Mouse (Mus musculus): ENCODE results near the gene Tob1. TPM values are rescaled to one million over a fixed set of nuclear protein-coding genes. Genes with fewer than 3 reads are reported as not detected.
A peak's percentile ranks its signal among the peaks of the same experiment; 100 is the strongest.

Tob1 gene
- total RNA-seq (2021), result 10 to 100 TPM; 40.6 to 42.1 TPM
- long read RNA-seq, experiment 1, transcript Tob1-201 (2 exons, 2,288 nt), result major isoform, 90 of 94 reads
- long read RNA-seq, experiment 1, partial matches to known transcripts, result 4 of 94 reads
- long read RNA-seq, experiment 1, other reads (novel, unspliced or antisense), result 0 of 94 reads
- long read RNA-seq, experiment 2, transcript Tob1-201 (2 exons, 2,288 nt), result major isoform, 53 of 55 reads
- long read RNA-seq, experiment 2, partial matches to known transcripts, result 0 of 55 reads
- long read RNA-seq, experiment 2, other reads (novel, unspliced or antisense), result 2 of 55 reads

DNA sequence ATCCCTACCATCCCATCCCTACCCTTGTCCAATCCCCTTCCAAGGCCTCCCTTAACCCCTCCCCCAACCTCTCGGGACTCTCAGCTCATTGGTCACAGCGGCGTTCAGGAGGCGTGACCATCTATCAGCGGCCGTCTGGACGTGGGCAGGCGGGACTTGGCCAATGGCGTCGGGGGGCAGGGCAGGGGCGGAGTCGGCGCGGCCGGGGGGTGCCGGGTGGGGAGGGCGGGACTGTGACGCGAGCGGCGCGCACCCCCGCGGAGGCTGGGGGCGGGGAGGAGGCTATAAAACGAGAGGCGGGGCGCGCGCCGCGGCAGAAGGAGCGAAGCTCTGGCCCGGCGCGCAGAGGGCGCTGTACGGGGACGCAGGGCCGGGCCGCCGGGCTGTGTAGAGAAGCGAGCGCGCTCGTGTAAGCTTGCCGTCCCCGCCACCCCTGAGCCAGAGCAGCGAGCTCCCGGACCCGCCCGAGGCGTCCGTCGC is at the start of gene Tob1:
Gene Tob1 (plus strand): TSS at position 331 of the 480 bp plus-strand sequence.
- DNase-seq (ENCODE audit: low spot score in 2 of 2), result peak; percentile 98

DNA sequence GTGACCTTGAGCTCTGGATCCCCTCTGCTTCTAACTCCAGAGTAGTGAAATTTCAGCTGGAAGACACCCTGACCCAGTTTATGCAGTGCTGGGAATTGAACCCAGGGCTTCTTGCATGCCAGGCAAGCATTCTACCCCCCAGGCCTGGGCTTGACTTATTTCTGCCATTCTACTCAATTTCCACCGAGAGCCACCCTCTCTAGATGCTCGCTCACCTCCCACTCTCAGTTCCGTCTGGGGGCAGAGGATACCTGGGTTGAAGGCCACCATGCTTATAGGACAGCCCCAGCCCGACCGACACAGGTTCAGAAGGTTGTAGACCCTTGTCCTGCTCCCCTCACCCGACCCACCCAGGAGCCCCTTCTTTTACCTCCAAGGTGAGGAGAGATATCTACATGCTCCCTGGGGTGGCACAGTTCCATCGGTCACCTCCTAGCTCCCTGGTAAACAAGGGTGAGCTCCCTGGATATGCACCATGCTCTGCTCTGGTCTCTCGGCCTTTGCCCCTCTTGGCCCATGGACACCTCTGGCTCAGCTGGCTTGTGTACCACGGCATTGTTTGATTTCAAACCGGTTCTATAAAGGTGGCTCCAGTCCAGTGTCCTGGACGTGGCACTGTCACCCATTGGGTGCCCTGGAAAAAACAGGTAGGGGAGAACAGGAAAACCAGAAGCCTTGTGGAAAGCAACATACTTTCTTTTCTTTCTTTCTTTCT is 49.2 kb upstream of the Tob1 start:
- no peak for DNase-seq (ENCODE audit: low spot score in 2 of 2)

- DNase-seq (ENCODE audit: low spot score in 2 of 2), result no peak
These were observed 48.1 kb upstream of the Tob1 start for GRCm38 (mm10) chr11:94163005-94163767.

DNA sequence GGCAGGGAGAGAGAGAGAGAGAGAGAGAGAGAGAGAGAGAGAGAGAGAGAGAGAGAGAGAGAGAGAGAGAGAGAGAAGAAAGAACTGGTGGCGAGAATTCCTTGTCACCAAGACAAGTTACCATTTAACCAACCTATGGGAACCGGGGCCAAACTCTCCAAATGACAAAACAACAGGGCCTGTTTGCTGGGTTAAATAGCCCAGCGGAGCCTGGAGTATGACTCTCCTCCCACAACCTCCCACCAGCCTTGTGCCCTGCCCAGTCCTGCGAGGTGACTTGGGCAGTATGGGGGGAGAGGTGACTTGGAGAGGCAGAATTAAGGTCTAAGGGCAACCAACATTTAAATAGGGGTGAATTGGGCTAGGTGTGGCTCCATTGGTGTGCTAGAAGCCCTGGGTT is 45.5 kb upstream of the Tob1 start:
- no peak for DNase-seq (ENCODE audit: low spot score in 2 of 2)

- DNase-seq (ENCODE audit: low spot score in 2 of 2), result no peak
These were observed 43.0 kb upstream of the Tob1 start for GRCm38 (mm10) chr11:94168238-94168637.

- no peak for DNase-seq (ENCODE audit: low spot score in 2 of 2)
These were observed 41.7 kb upstream of the Tob1 start for GRCm38 (mm10) chr11:94169596-94169995.

DNA sequence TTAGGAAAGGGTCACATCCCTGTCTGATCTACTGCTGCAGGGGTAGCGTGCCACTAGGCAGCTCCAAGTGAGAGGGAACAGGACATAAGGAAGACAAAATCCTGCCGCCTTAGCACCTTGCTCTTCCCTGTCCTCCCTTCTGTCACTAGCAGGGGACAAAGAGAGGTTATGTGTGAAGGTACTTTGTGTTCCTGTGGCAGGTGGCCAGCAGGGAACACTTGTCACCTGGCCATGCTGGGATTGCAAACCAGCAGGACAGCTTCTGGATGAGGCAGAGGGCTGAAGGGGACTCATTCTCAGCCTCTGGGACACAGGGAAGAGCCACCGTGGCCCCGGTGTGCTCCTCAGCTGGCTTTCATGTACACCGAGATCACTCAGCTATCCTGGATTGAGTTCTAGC is 39.6 kb upstream of the Tob1 start:
- no peak for DNase-seq (ENCODE audit: low spot score in 2 of 2)

DNA sequence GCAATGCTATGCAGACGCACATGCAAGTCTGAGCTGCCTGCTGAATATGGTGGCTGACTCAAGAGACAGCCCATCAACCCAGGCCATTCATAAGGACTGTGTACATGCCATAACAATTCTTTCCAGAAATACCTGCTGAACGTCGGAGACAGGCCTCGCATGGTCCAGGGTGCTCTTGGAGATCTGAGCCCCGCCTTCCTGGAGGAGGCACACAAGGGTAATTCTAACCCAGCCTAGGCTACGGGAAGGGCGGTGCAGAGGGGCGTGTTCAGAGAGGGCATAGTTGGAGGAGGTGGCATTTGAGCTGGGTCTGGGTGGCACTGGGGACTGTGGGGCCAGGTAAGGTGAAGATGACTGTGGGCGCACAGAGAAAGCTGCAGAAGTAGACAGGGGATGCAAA is 39.1 kb upstream of the Tob1 start:
- no peak for DNase-seq (ENCODE audit: low spot score in 2 of 2)

GRCm38 (mm10) chr11:94173726-94174146 is 37.5 kb upstream of the Tob1 start:
- no peak for DNase-seq (ENCODE audit: low spot score in 2 of 2)

GRCm38 (mm10) chr11:94175288-94175687 is 36.0 kb upstream of the Tob1 start:
- no peak for DNase-seq (ENCODE audit: low spot score in 2 of 2)

GRCm38 (mm10) chr11:94175694-94176093 is 35.6 kb upstream of the Tob1 start:
- DNase-seq (ENCODE audit: low spot score in 2 of 2), result no peak

- DNase-seq (ENCODE audit: low spot score in 2 of 2), result peak in 1 of 2 experiments; percentile 25
These were observed 33.2 kb upstream of the Tob1 start for GRCm38 (mm10) chr11:94177841-94178585.

GRCm38 (mm10) chr11:94179768-94180167 is 31.5 kb upstream of the Tob1 start:
- DNase-seq (ENCODE audit: low spot score in 2 of 2), result no peak

DNA sequence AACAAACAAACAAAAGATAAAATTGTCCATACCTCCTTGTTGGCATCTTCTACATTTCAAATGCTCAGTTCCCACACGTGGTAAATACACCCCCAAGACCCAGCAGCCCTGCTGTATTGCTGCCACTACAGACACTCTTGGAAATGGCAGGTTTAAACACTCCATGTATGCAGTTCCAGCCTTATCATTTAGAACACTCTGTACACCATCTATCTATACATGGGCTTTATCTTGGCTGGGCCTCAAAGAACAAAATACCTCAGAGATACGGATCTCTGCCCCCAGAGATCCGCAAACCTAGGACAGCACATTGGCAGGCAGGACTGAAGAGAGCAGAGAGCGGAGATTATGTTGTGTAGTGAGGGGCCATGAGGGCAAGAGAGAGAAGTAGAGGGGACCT is 31.1 kb upstream of the Tob1 start:
- no peak for DNase-seq (ENCODE audit: low spot score in 2 of 2)

DNA sequence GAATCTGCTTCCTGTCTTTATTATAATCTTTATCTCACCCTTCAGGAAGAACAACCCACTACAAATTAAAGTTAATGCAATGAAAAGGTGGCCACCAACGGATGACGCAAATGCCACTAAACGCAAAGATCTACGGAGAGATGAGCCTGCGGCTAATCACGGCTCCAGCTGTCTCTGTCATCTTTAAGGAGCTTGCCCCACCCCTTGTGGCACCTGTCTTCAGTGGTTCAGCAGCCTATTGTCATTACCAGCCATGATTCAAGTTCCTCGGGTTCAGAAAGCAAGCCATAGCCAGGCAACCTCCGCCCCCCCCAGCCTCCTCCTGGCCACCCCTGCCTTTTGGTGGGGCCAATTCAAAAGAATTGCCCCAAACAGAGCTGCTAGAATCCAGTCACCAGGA is 29.6 kb upstream of the Tob1 start:
- DNase-seq (ENCODE audit: low spot score in 2 of 2), result no peak

DNA sequence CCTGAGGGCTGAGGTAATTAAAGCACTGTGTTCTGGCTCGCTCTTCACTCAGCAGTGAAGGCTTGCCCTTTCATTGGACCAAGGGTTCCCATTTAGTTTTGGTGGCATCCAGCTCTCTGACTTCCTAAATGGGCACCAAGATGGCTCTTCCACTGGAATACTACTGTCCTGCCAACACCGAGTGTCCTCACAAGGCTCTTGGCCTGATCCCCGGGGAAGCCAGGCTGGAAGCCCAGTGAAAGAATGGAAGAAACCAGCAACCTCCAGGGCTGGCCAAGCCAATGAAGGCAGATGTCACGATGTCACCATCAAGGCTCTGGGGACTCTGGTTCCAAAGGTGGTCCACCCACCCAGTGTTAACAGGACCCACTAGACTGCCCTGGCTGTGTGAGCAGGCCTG is 28.5 kb upstream of the Tob1 start:
- DNase-seq (ENCODE audit: low spot score in 2 of 2), result no peak

DNA sequence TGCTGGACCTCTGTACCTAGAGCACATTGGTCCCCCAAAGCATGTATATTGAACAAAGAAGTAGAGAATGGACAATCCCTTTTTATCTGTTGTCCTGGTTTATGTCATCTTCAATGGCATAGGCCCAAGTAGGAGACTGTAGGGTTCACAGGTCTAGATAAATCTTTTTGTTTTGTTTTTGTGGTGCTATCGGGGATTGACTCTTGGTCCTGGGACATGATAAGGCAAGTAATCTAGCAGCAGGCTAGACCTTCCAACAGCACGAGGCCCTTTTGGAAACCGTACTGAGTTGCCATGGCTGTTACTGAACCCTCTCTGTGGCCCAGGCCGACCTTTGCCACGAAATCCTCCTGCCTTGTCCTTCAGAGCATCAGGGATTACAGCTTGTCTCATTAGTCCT is 28.1 kb upstream of the Tob1 start:
- no peak for DNase-seq (ENCODE audit: low spot score in 2 of 2)

GRCm38 (mm10) chr11:94183671-94184070 is 27.6 kb upstream of the Tob1 start:
- DNase-seq (ENCODE audit: low spot score in 2 of 2), result no peak

DNA sequence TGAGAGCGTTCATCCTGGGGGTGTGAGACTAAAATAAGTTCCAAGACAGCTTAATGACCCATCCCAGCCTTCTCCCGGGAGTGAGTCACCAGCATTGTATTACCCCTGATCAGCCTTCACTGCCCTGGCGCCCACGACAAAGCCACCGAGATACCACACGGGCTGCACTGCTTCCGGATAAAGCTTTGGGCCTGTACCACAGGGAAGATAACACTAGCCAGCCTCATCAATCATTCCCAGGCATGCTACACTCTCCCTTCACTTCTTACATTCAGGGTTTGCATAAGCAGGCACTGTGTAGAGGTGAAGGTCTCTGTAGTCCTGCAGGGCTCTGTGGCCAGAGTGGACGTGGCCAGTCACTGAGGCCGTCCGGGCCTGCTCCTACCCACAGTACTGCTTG is 21.7 kb upstream of the Tob1 start:
- DNase-seq (ENCODE audit: low spot score in 2 of 2), result no peak

- no peak for DNase-seq (ENCODE audit: low spot score in 2 of 2)
These were observed 20.6 kb upstream of the Tob1 start for GRCm38 (mm10) chr11:94190665-94191064.

DNA sequence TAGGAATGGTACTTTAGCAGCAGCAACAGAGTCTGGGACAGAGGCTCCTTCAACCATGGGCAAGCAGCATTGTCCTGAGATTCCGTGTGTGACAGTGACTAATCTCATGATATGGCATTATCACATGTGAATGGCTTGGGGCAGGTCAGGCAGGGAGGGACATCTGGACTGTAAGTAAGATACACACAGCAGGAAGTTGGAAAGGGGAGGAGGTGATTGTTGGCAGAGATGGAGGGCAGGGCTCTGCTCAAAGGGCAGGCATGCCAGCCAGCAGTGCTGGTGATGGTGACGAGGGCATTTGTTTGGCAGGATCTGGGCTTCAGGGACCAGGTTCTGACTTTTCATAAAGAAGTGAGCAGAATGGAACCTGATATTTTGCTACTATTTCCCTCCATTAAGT is 18.1 kb upstream of the Tob1 start:
- DNase-seq (ENCODE audit: low spot score in 2 of 2), result no peak
